Mouse (Mus musculus) MEL-GATA-1-ER (cell line): ENCODE data around the gene Hoxa4.

Experiments used
- DNase-seq: peaks from one replicate; pipeline ENCODE4 v3.0.0-alpha.2; 2012; ENCODE audit warnings: low read depth; ENCODE audit errors: extremely low read depth

The Hoxa4 gene

GRCm38 (mm10) chr6:52152226-52153193 lies 39.0 kb downstream of the Hoxa4 start:
- no peak for DNase-seq

GRCm38 (mm10) chr6:52151571-52151970 lies 40.0 kb downstream of the Hoxa4 start:
- no peak for DNase-seq

- DNase-seq: no peak
Observed at GRCm38 (mm10) chr6:52150401-52150966, 41.1 kb downstream of the Hoxa4 start.
